Mouse (Mus musculus) ovary, adult 2 months (tissue): ENCODE measurements around the gene Rtl8c. TPM values are rescaled to one million over a fixed set of nuclear protein-coding genes. Genes with fewer than 3 reads are reported as not detected.

Experiments
- polyA plus RNA-seq: library from polyadenylated mRNA; depleted of rRNA; stranded (reverse); fragments of >200 nt; gene quantifications from 2 replicates; pipeline ENCODE4 v1.2.3, GENCODE M21; 2012; rRNA removed

The Rtl8c gene
- 36.4 and 43.8 TPM in 2 replicates for polyA plus RNA-seq

DNA sequence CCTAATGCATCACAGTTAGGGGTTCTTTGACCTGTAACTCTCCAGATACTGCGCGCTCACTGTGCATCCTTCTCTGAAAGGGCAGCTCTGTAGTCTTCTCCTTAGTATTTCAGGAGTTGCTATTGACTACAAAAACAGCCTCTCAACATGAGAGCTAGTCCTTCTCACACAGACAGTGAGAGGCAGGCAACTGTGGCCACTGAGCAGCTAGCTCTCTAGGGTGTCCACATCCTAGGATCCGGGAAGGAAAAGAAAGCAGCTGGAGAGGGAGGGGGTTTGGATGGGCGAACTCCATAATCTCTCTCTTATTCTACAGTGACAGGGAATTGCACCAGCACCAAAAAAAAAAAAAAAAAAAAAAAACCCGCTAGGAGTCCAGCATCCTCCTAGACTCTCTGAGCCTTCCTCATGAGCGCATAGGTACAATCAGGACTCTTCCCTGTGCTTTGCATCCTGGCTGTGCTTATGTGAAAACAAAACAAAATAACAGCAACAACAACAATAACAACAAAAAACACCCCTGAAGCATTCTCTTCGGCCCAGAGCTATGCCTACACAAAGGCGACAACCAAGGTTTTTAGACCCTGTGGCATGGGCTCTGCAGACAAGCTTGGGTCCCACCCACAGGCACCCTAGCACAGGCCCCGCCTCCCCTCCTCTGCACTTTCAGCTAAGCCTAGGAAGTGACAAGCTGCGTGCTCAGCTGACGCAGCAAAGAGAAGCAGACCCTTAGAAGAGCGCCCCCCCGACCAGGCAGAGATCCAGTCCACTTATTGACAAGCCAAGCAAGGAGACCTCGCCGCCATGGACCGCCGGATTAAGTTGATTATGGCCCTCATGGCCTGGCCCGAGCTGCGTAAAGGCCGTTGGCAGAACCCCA is at the start of gene Rtl8c:
Gene Rtl8c, plus strand, starts transcription at position 791 of the 880 bp plus-strand sequence.

GRCm38 (mm10) chrX:53608879-53609278 is 1.0 kb downstream of the Rtl8c start, which contains the start of gene Gm14597:
TSS of gene Gm14597 (minus strand) at chrX:53608979.

GRCm38 (mm10) chrX:53642980-53643961 is 35.4 kb downstream of the Rtl8c start, which contains the start of gene Rtl8a:
TSS of gene Rtl8a (minus strand) at chrX:53643682.

Other genes starting within 250 kb of the Rtl8c start
- 0.52 and 0.83 TPM in 2 replicates for gene Mospd1, start 237.5 kb upstream of the Rtl8c start, polyA plus RNA-seq
- gene Etd, start 173.1 kb upstream of the Rtl8c start, polyA plus RNA-seq: not detected in 2 replicates
- gene Gm14597, start 947 bp downstream of the Rtl8c start, polyA plus RNA-seq: not detected in 2 replicates
- gene Rtl8a, start 35.6 kb downstream of the Rtl8c start, polyA plus RNA-seq: 224 and 227 TPM in 2 replicates
- gene Rtl8b, start 62.4 kb downstream of the Rtl8c start, polyA plus RNA-seq: 193 and 210 TPM in 2 replicates
- 0.30 and 0.45 TPM in 2 replicates for gene 4930502E18Rik, start 116.8 kb downstream of the Rtl8c start, polyA plus RNA-seq
- gene 1700013H16Rik, start 149.8 kb downstream of the Rtl8c start, polyA plus RNA-seq: not detected in 2 replicates
- gene Zfp36l3, start 168.4 kb downstream of the Rtl8c start, polyA plus RNA-seq: 0.10 TPM in 1 of 2 replicates, not detected in the other
- not detected in 2 replicates for gene Xlr, start 189.7 kb downstream of the Rtl8c start, polyA plus RNA-seq